Mouse (Mus musculus): Measurements from ENCODE around the gene Por. TPM values are rescaled to one million over a fixed set of nuclear protein-coding genes. Genes with fewer than 3 reads are reported as not detected.

The Por gene
- total RNA-seq, 2 experiments from 2014 or later, result 81.0 to 81.1 TPM

- DNase-seq (ENCODE audit: low spot score in 2 of 2), result no peak
- intact Hi-C loops (cut with DNase I), result no loop called here
Measured at GRCm38 (mm10) chr5:135649309-135649633, 20.6 kb upstream of the Por start.

GRCm38 (mm10) chr5:135651536-135651935 is 18.3 kb upstream of the Por start:
- intact Hi-C loops (cut with DNase I), result no loop called here
- no peak for DNase-seq (ENCODE audit: low spot score in 2 of 2)

GRCm38 (mm10) chr5:135653209-135653608 is 16.6 kb upstream of the Por start:
- no peak for DNase-seq (ENCODE audit: low spot score in 2 of 2)
- intact Hi-C loops (cut with DNase I), result no loop called here

- intact Hi-C loops (cut with DNase I), result no loop called here
- DNase-seq (ENCODE audit: low spot score in 2 of 2), result no peak
Measured at GRCm38 (mm10) chr5:135656046-135656445, 13.8 kb upstream of the Por start.

- DNase-seq (ENCODE audit: low spot score in 2 of 2), result no peak
- intact Hi-C loops (cut with DNase I), result no loop called here
Measured at GRCm38 (mm10) chr5:135657128-135657527, 12.7 kb upstream of the Por start.

GRCm38 (mm10) chr5:135657703-135658373 is 12.0 kb upstream of the Por start:
- DNase-seq (ENCODE audit: low spot score in 2 of 2), result no peak
- intact Hi-C loops (cut with DNase I), result no loop called here

- intact Hi-C loops (cut with DNase I), result no loop called here
- DNase-seq (ENCODE audit: low spot score in 2 of 2), result no peak
Measured at GRCm38 (mm10) chr5:135659956-135660355, 9.9 kb upstream of the Por start.

- intact Hi-C loops (cut with DNase I), result no loop called here
- DNase-seq (ENCODE audit: low spot score in 2 of 2), result no peak
Measured at GRCm38 (mm10) chr5:135660535-135660934, 9.3 kb upstream of the Por start.

GRCm38 (mm10) chr5:135666890-135667289 is 2.9 kb upstream of the Por start:
- intact Hi-C loops (cut with DNase I), result no loop called here
- DNase-seq (ENCODE audit: low spot score in 2 of 2), result no peak

GRCm38 (mm10) chr5:135668071-135668470 is 1.8 kb upstream of the Por start:
- no peak for DNase-seq (ENCODE audit: low spot score in 2 of 2)
- intact Hi-C loops (cut with DNase I), result no loop called here

- intact Hi-C loops (cut with DNase I), result no loop called here
- DNase-seq (ENCODE audit: low spot score in 2 of 2), result no peak
Measured at GRCm38 (mm10) chr5:135670881-135671280, 1.0 kb downstream of the Por start.

- no peak for DNase-seq (ENCODE audit: low spot score in 2 of 2)
- intact Hi-C loops (cut with DNase I), result no loop called here
Measured at GRCm38 (mm10) chr5:135672509-135672908, 2.7 kb downstream of the Por start.

GRCm38 (mm10) chr5:135672980-135673379 is 3.1 kb downstream of the Por start:
- intact Hi-C loops (cut with DNase I), result no loop called here
- DNase-seq (ENCODE audit: low spot score in 2 of 2), result no peak

- no peak for DNase-seq (ENCODE audit: low spot score in 2 of 2)
- intact Hi-C loops (cut with DNase I), result no loop called here
Measured at GRCm38 (mm10) chr5:135674349-135674775, 4.5 kb downstream of the Por start.

GRCm38 (mm10) chr5:135674821-135675220 is 5.0 kb downstream of the Por start:
- DNase-seq (ENCODE audit: low spot score in 2 of 2), result peak; percentile 69 to 87

GRCm38 (mm10) chr5:135676696-135677095 is 6.9 kb downstream of the Por start:
- DNase-seq (ENCODE audit: low spot score in 2 of 2), result no peak
- intact Hi-C loops (cut with DNase I), result no loop called here

More at GRCm38 (mm10) chr5:135674821-135675220, 5.0 kb downstream of the Por start:
- intact Hi-C loops (cut with DNase I), result no loop called here

- intact Hi-C loops (cut with DNase I), result no loop called here
- no peak for DNase-seq (ENCODE audit: low spot score in 2 of 2)
Measured at GRCm38 (mm10) chr5:135677251-135677650, 7.4 kb downstream of the Por start.

GRCm38 (mm10) chr5:135678481-135678880 is 8.6 kb downstream of the Por start:
- intact Hi-C loops (cut with DNase I), result no loop called here
- DNase-seq (ENCODE audit: low spot score in 2 of 2), result no peak

GRCm38 (mm10) chr5:135680967-135681545 is 11.2 kb downstream of the Por start:
- DNase-seq (ENCODE audit: low spot score in 2 of 2), result no peak
- intact Hi-C loops (cut with DNase I), result no loop called here

GRCm38 (mm10) chr5:135682009-135682408 is 12.2 kb downstream of the Por start:
- no peak for DNase-seq (ENCODE audit: low spot score in 2 of 2)
- intact Hi-C loops (cut with DNase I), result no loop called here

- intact Hi-C loops (cut with DNase I), result no loop called here
- no peak for DNase-seq (ENCODE audit: low spot score in 2 of 2)
Measured at GRCm38 (mm10) chr5:135682942-135683570, 13.2 kb downstream of the Por start.

Data from left cerebral cortex, postnatal 14 days (tissue).